Mouse (Mus musculus) heart, postnatal 0 days (tissue): ENCODE data around the gene 4930523C07Rik.

Experiments used
- CTCF ChIP-seq: IDR thresholded peaks from 2 replicates; pipeline ENCODE4 v1.5.1; 2016; ENCODE audit warnings: antibody characterized with exemption, control low read depth, low read depth
- EP300 ChIP-seq: IDR thresholded peaks from 2 replicates; pipeline ENCODE4 v1.6.1; 2016; ENCODE audit warnings: antibody characterized with exemption, low read depth

DNA sequence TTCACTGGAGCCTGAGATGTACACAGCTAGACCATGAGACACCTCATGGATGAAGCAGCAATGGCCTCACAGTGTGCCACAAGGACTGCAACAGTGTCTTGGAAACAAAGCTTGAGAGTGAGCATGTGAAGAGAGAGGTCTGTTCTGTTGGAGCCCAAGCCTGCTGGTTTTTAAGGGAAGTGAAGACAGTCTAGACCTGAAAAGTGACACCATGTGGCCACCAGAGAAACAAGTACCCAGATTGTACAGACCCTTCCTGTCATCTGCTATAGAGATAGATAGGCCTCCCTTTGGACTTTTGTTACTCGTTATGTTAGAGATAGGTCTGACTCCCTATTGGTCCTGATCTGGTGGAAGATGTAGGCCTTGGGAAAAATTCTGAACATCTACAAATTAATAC, 45.8 kb upstream of the 4930523C07Rik start:
- TF ChIP-seq CTCF (no peak), EP300 (no peak)
